Mouse (Mus musculus): ENCODE data around the gene Coq8a. TPM values are rescaled to one million over a fixed set of nuclear protein-coding genes. Genes with fewer than 3 reads are reported as not detected.

Coq8a gene
- total RNA-seq, 2 experiments from 2014 or later: 793 to 1,026 TPM

DNA sequence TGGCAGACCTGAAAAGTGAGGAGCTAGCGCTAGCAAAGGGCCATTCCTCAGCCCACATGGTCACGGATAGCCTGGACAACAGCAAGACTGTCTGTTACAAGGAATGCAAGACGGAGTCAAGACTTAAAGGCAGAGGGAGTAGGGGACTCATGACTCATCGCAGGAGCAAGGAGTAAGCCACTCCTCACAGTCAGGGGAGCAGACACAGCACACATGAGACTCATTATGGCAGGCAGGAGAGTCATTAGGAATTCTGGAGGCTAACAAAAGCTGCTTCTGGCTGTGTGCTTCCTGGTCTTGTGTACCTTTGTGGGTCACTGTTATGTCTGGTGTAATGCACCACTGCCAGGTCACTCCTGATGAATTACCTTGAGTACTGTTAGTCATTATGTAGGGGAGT lies 60.2 kb downstream of the Coq8a start:
- intact Hi-C loops (cut with DNase I): no loop called here
- no peak for DNase-seq

DNA sequence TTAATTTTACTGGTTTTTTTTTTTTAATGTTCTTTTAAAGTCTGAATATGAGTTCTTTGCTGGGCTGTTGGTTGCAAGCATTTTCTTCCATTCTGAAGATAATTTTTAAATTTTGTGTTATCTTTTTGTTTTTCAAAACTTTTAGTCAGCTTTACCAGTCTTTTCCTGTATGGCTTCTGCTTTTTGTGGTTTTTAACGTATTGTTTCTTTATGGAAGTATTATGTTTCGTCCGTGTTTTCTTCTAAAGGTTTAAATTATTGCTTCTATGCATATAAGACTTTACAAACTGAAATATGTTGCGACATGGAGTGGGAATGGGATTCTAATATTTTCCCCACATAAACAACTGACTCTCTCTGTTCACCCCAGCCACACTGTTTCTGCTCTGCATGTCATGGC lies 67.2 kb downstream of the Coq8a start:
- DNase-seq: no peak

DNA sequence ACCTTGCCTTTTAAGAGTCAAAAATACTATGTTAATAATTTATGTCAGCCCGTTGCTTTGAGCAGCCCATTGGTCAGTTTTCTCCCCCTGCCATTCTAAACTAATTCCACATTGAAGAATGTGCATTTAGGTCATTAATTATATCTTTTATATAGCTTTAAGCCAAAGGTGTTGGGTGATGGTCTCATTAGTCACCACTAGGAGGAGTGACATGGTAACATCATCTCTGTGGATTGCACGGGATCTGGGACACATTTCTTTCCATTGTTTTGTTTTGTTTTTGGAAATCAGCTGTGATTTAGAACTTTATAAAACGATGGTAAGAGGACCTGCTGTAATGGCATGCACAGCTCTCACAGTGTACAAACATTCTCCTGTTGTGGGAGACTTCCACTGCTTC lies 68.0 kb downstream of the Coq8a start:
- intact Hi-C loops (cut with DNase I): no loop called here
- no peak for DNase-seq

More for the DNA sequence above, 67.2 kb downstream of the Coq8a start:
- intact Hi-C loops (cut with DNase I): no loop called here

DNA sequence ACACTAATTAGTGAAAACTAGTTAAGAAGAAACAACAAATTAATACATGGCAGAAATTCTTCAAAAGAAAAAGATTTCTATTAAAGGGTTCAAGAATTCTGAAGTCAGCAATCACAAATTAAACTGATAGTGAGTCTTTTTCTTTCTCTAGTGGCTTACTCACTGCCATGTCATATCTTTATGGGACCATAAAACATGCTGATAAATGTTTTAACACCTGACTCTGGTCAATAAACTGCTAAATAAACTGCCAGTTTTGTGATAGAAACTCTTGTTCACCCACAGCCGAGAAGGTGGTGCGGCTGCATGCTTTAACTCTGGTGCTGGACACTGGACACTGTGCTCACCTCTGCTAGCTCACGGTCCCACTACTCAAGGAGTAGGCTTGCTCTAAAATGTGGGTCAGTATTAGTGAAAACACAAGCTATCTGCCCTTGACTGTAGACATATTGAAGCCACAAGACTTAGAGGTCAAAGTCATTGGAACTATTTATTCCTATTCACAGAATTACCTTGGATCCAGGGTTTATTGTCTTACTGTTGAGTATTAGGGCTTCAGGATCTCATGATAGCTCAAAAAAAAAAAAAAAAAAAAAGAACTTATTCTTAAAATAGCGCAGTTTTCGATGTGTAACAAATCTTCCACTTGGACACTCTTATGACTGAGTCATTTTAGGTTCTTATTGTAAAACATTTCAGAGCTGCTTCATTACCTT lies 71.2 kb downstream of the Coq8a start:
- no peak for DNase-seq
- intact Hi-C loops (cut with DNase I): no loop called here

DNA sequence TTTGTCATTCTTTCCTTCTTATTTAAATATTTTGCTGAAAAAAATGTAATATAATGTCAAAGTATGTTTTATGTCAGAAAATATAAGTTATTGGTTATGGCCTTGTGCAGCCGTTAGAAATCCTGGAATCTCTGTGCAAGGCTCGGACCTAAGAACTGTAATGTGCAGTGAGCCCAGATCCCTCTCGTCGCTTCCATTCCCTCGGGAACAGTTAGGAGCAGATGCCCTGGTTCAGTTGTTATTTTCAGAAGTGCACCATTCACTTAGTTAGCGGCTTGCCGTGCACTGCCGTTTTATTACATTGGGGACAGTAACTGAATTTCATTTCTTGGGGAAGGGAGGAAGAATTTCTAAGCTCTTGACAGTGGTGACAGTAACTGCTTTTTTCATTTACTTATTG lies 81.2 kb downstream of the Coq8a start:
- intact Hi-C loops (cut with DNase I): loop anchor here (5.0 kb wide), 1 partner anchor 261 kb away; no protein-coding TSS in a partner anchor
- no peak for DNase-seq

DNA sequence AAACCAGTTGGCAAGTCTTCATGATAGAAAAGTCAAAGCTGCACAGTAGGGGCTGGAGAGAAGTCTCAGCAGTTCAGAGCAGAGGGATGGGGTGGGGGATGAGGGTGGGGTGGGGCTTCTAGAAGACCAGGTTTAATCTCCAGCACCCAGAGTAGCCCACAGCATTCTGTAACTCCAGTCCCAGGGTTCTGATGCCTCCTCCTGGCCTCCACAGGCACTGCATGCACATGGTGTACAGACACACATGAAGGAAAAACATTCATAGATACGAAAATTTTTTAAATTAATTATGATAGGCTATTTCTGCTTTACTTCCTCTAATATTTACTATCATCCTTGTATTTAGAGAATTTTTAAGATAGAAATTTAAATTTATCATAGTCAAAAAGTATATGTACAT lies 82.9 kb downstream of the Coq8a start:
- no peak for DNase-seq
- intact Hi-C loops (cut with DNase I): loop anchor here (5.0 kb wide), 1 partner anchor 259 kb away; no protein-coding TSS in a partner anchor

Other genes with a start within 250 kb of the Coq8a start
- 10 to 100 TPM; 21.7 to 21.9 TPM for gene Cdc42bpa, start 239.1 kb downstream of the Coq8a start, total RNA-seq (2021)
- gene Psen2, start 63.8 kb upstream of the Coq8a start, total RNA-seq (2021): 1 to 10 TPM; 7.9 to 8.0 TPM
- 10 to 100 TPM; 16.0 to 18.2 TPM for gene Itpkb, start 130.9 kb upstream of the Coq8a start, total RNA-seq (2021)

All from gastrocnemius, postnatal 36 days (tissue).